Mouse (Mus musculus) embryonic fibroblast, embryonic 13.5 days (primary cell): ENCODE measurements around the gene Htr1f.

Experiments used
- CTCF ChIP-seq: IDR thresholded peaks from 2 replicates; pipeline ENCODE4 v1.5.1; 2011; ENCODE audit warnings: mild to moderate bottlenecking, control low read depth, low read length, moderate library complexity, borderline replicate concordance; ENCODE audit not compliant: insufficient read depth
- POLR2A ChIP-seq: IDR thresholded peaks from 2 replicates; pipeline ENCODE4 v1.6.1; 2011; ENCODE audit warnings: low read depth, mild to moderate bottlenecking, control low read depth, low read length, moderate library complexity

GRCm38 (mm10) chr16:64907112-64907511 is 198.5 kb downstream of the Htr1f start:
- no peak for TF ChIP-seq CTCF
- no peak for TF ChIP-seq POLR2A
